Mouse (Mus musculus): ENCODE data around the gene Gm21974. TPM values are rescaled to one million over a fixed set of nuclear protein-coding genes. Genes with fewer than 3 reads are reported as not detected.
"Not testable (repeated sequence)": the region's sequence is repeated elsewhere in the genome, so short reads cannot be mapped to it uniquely, and the experiment has no call there.

Gene Gm21974
- polyA plus RNA-seq, 1 experiment, result not detected

GRCm38 (mm10) chr7:127899997-127900396 is 4.7 kb upstream of the Gm21974 start:
- Histone ChIP-seq H3K4me3 (no peak overlapping the region), H3K36me3 (ENCODE audit: control insufficient read depth, insufficient read depth) (no peaks in the 10 kb centered on the region), H3ac (ENCODE audit: control insufficient read depth, insufficient read length) (no peak overlapping the region), H3K27me3 (ENCODE audit: control insufficient read depth, insufficient read depth, insufficient read length) (no peaks in the 10 kb centered on the region), H3K79me2 (ENCODE audit: control insufficient read depth, insufficient read depth) (no peaks in the 10 kb centered on the region), H3K4me2 (ENCODE audit: low read depth) (no peak overlapping the region)
- TF ChIP-seq USF1 (IDR thresholded peaks at IDR 0.05; ENCODE audit: low read depth), result no peak
- no peak for TF ChIP-seq TCF12 (IDR thresholded peaks at IDR 0.05; ENCODE audit: insufficient read depth, poor library complexity, severe bottlenecking)
- no peak for TF ChIP-seq MAX (IDR thresholded peaks at IDR 0.05; ENCODE audit: low read depth)
- TF ChIP-seq TCF3 (IDR thresholded peaks at IDR 0.05; ENCODE audit: insufficient read length, low read depth), result no peak
- TF ChIP-seq POLR2A (IDR thresholded peaks at IDR 0.05; ENCODE audit: insufficient read length, low read depth), result no peak

GRCm38 (mm10) chr7:127898179-127898956 is 3.1 kb upstream of the Gm21974 start:
- H3K27me3 ChIP-seq (ENCODE audit: control insufficient read depth, insufficient read depth, insufficient read length), result no peaks in the 10 kb centered on the region

GRCm38 (mm10) chr7:127897542-127897941 is 2.3 kb upstream of the Gm21974 start:
- Histone ChIP-seq H3ac (ENCODE audit: control insufficient read depth, insufficient read length) (no peak overlapping the region), H3K36me3 (ENCODE audit: control insufficient read depth, insufficient read depth) (no peaks in the 10 kb centered on the region), H3K79me2 (ENCODE audit: control insufficient read depth, insufficient read depth) (no peaks in the 10 kb centered on the region), H3K4me3 (no peak overlapping the region), H3K27me3 (ENCODE audit: control insufficient read depth, insufficient read depth, insufficient read length) (no peaks in the 10 kb centered on the region), H3K4me2 (ENCODE audit: low read depth) (no peak overlapping the region)
- TF ChIP-seq CEBPB (IDR thresholded peaks at IDR 0.05; ENCODE audit: insufficient read depth, poor library complexity, severe bottlenecking) (no peak), MYOD1 (IDR thresholded peaks at IDR 0.05; ENCODE audit: control insufficient read depth in 1 of 3, insufficient read length in 2 of 3, low read depth in 2 of 3) (peak in 1 of 3 experiments; percentile 49)

More at GRCm38 (mm10) chr7:127898179-127898956, 3.1 kb upstream of the Gm21974 start:
- Histone ChIP-seq H3ac (ENCODE audit: control insufficient read depth, insufficient read length) (no peak overlapping the region), H3K4me2 (ENCODE audit: low read depth) (no peak overlapping the region), H3K36me3 (ENCODE audit: control insufficient read depth, insufficient read depth) (no peaks in the 10 kb centered on the region), H3K4me3 (no peak overlapping the region), H3K79me2 (ENCODE audit: control insufficient read depth, insufficient read depth) (no peaks in the 10 kb centered on the region)
- TF ChIP-seq E2F4 (IDR thresholded peaks at IDR 0.05; ENCODE audit: insufficient read depth) (no peak), REST (IDR thresholded peaks at IDR 0.05; ENCODE audit: insufficient read depth, insufficient read length) (no peak), MYOD1 (IDR thresholded peaks at IDR 0.05; ENCODE audit: control insufficient read depth in 1 of 3, insufficient read length in 2 of 3, low read depth in 2 of 3) (no peak), POLR2AphosphoS2 (IDR thresholded peaks at IDR 0.05; ENCODE audit: insufficient read length, low read depth) (no peak), MYOG (IDR thresholded peaks at IDR 0.05; ENCODE audit: control insufficient read depth in 1 of 3, insufficient read depth in 1 of 3, insufficient read length in 2 of 3, low read depth in 2 of 3) (no peak), TCF12 (IDR thresholded peaks at IDR 0.05; ENCODE audit: insufficient read depth, poor library complexity, severe bottlenecking) (no peak), CEBPB (IDR thresholded peaks at IDR 0.05; ENCODE audit: insufficient read depth, poor library complexity, severe bottlenecking) (no peak), MAX (IDR thresholded peaks at IDR 0.05; ENCODE audit: low read depth) (no peak)

GRCm38 (mm10) chr7:127896384-127896783 is 1.1 kb upstream of the Gm21974 start:
- Histone ChIP-seq H3K4me2 (ENCODE audit: low read depth) (peak overlapping the region; percentile 7), H3K79me2 (ENCODE audit: control insufficient read depth, insufficient read depth) (no peaks in the 10 kb centered on the region), H3ac (ENCODE audit: control insufficient read depth, insufficient read length) (no peak overlapping the region), H3K27me3 (ENCODE audit: control insufficient read depth, insufficient read depth, insufficient read length) (no peaks in the 10 kb centered on the region), H3K36me3 (ENCODE audit: control insufficient read depth, insufficient read depth) (no peaks in the 10 kb centered on the region), H3K4me3 (no peak overlapping the region)
- TF ChIP-seq TCF12 (IDR thresholded peaks at IDR 0.05; ENCODE audit: insufficient read depth, poor library complexity, severe bottlenecking), result no peak
- TF ChIP-seq REST (IDR thresholded peaks at IDR 0.05; ENCODE audit: insufficient read depth, insufficient read length), result no peak
- TF ChIP-seq CEBPB (IDR thresholded peaks at IDR 0.05; ENCODE audit: insufficient read depth, poor library complexity, severe bottlenecking), result no peak
- TF ChIP-seq SRF (IDR thresholded peaks at IDR 0.05; ENCODE audit: control insufficient read depth, insufficient read length, low read depth), result no peak
- TF ChIP-seq POLR2A (IDR thresholded peaks at IDR 0.05; ENCODE audit: insufficient read length, low read depth), result no peak
- no peak for TF ChIP-seq TCF3 (IDR thresholded peaks at IDR 0.05; ENCODE audit: insufficient read length, low read depth)
- no peak for TF ChIP-seq MYOD1 (IDR thresholded peaks at IDR 0.05; ENCODE audit: control insufficient read depth in 1 of 3, insufficient read length in 2 of 3, low read depth in 2 of 3)
- no peak for TF ChIP-seq E2F4 (IDR thresholded peaks at IDR 0.05; ENCODE audit: insufficient read depth)

- not testable (repeated sequence) for H3K36me3 ChIP-seq (ENCODE audit: control insufficient read depth, insufficient read depth); H3K79me2 ChIP-seq (ENCODE audit: control insufficient read depth, insufficient read depth); H3K27me3 ChIP-seq (ENCODE audit: control insufficient read depth, insufficient read depth, insufficient read length)
- peak overlapping the region; percentile 10 for H3ac ChIP-seq (ENCODE audit: control insufficient read depth, insufficient read length)
- peak overlapping the region; percentile 32 for H3K4me3 ChIP-seq
- H3K4me2 ChIP-seq (ENCODE audit: low read depth), result peak overlapping the region; percentile 43
These were observed 637 bp upstream of the Gm21974 start for GRCm38 (mm10) chr7:127895891-127896290.

GRCm38 (mm10) chr7:127894480-127894879 is 774 bp downstream of the Gm21974 start:
- H3K79me2 ChIP-seq (ENCODE audit: control insufficient read depth, insufficient read depth), result no peaks in the 10 kb centered on the region
- H3ac ChIP-seq (ENCODE audit: control insufficient read depth, insufficient read length), result peak overlapping the region; percentile 10
- H3K4me3 ChIP-seq, result peak overlapping the region; percentile 32
- peak overlapping the region; percentile 93 for H3K4me2 ChIP-seq (ENCODE audit: low read depth)
- no peaks in the 10 kb centered on the region for H3K27me3 ChIP-seq (ENCODE audit: control insufficient read depth, insufficient read depth, insufficient read length)
- peak; percentile 12 for TF ChIP-seq POLR2AphosphoS2 (IDR thresholded peaks at IDR 0.05; ENCODE audit: insufficient read length, low read depth)
- TF ChIP-seq MAX (IDR thresholded peaks at IDR 0.05; ENCODE audit: low read depth), result no peak
- no peaks in the 10 kb centered on the region for H3K36me3 ChIP-seq (ENCODE audit: control insufficient read depth, insufficient read depth)
